Mouse (Mus musculus) kidney, postnatal 25 days (tissue): ENCODE measurements around the gene Hmg20b.

ENCODE experiments used
- DNase-seq, 2 experiments: peaks; one replicate each; pipeline ENCODE4 v3.0.0; 2021; ENCODE audit warnings: mixed read lengths in 2 of 2

Hmg20b gene

DNA sequence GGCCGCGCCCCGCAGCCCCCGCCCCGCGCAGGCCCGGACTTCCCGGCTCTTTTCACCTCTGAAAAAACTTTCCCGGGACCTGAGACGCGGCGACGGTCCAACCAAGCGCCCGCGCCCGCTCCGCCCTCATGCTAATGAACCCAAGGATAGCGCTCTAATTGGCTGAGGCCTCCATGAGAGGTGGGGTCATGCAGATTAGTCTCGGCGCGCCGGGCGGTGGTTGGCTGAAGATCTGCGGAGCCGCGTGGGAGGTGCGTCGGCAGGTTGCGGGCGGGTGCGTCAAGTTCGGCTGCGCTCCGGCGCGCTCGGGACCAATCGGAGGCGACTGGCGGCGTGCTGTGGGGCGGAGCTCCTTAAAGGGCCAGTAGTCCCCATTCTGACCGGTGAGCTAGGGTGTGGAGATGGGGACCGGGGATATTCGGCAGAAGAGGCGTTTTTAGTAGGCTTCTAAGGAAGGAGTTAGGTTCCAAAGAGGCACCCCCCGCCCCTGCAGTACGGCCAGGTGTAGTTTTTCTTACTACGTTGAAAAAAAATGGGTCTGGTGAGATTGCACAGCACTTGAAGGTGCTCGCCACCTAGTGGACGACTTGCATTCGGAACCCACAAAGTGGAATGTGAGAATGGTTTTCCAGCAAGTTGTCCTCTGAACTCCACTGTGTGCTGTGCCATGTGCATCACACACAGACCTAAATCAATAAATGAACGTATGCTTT is at the start of gene Hmg20b:
TSS of gene Hmg20b (minus strand) at position 130 of the 713 bp plus-strand sequence.
- DNase-seq, result peak; percentile 100

DNA sequence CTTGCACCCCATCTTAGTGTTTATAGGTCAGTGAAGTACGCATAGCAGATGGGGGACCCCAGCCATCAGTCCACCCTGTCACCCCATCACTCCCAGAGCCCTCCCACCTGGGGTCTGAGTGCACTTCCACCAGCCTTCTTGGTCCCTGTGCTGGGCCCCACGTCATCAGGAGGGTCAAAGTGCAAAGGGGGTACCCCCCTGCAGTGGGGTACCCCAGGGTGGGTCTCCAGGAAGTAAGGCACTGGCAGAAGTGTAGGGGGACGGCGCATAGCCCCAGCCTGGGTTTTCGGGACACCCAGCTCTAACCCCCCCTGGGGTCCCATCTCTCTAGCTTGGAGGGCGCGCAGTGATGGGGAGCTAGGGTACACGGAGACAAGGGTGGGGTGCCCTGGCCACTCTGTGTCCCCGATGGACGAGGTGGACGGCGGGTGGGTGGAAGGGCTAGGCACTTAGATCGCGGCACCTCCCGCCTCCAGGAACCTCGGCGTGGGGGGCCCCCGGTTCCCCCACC is 49.6 kb upstream of the Hmg20b start:
- DNase-seq, result no peak

DNA sequence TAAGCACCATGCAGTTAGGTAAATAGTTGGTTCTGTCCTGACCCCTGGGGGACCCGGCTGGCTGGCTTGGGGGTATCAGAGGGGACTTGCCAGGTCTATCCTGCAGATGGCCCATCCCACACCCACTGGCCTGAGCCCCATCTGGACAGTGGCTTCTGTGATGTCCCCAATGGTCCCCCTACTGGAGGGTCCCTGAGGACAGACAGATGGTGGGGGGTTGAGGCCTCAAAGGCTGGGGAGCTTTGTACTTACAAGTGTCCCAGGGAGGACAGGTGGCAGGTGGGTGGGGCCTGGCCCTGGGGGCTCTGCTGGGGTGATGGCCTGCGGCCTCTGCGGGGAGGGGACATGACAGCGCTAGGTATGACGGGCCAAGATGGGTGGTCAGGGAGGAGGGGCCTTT is 49.0 kb upstream of the Hmg20b start:
- no peak for DNase-seq

DNA sequence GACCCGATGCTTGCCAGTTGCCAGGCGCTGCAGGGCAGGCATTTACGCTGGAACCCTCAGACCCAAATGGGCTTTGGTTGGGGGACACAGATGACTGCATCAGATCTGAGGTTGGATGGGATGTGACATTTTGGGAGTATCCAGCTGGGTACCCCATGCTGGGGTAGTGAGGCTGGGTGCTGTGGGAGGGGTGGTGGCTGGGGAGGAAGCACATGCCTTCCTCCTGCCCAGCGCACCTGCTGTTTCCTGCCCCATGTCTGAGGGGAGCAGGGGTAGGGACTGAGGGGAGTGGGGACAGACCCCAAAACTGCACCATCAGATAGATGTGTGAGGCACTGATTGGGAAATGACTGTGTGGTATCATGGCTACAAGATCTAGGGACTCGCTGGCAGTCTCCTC is 46.5 kb upstream of the Hmg20b start:
- DNase-seq, result no peak

DNA sequence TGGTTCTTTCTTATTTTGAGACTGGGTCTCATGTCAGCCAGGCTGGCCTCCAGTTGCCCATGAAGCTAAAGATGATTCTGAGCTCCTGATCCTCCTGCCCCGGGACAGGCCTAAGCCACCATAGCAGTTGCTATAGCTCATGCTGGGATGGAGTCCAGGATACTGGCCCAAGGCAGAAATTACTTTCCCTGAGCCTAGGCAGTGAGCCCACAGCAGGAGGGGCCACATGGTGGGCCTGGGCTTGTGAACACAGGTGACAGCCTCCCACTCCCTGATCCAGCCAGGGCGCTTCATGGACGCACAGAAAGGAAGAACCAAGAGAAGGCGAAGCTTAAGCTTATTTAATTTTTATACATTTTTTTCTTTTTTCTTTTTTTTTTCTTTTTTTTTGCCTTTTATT is 45.6 kb upstream of the Hmg20b start:
- no peak for DNase-seq

DNA sequence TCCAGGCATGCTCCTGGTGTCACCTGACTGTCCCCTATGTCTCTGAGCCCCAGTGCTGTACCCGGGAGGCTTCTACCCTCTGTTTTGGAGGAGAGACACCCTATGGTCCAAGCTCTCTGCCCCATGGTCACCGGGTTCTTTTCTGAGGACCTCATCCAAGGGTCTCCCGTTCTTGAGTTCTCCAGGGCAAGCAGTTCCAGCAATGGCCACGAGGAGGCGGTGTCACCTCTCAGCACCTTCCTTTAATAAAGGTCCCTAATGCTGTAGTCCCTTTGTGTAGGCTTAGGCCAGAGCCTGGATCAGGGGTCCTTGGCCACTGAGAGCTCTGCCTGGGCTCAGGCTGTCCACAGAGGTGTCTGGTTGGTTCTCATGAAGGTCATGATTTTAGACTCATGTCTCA is 44.8 kb upstream of the Hmg20b start:
- DNase-seq, result peak; percentile 78 to 85

DNA sequence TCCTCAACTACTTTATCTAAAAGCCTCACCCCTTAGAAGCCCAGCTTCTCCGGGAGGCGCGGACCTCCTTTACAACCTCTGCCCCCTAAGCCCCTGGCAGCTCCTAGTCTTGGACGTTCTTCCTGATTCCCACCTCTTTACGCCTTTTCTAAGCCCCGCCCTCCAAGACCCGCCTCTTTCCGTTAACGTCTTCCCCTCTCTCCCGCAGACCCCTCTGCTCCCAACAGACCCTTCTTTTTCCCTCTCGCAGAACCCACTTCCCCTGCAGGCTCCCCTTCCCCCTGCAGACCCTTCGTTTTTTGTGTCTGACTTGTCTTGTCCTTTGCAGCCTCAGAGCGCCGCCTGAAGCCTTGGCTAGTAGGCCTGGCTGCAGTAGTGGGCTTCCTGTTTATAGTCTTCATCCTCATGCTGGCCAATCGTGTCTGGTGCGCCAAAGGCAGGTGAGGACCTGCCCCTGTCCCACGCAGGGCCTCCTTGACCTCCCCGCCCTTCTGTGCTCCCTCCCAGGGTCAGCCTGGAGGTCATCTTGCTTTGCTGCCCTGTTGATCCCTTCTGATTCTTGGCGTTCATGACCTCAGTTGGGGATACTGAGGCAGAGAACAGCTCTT is 43.3 kb upstream of the Hmg20b start:
- DNase-seq, result peak; percentile 72 to 76

DNA sequence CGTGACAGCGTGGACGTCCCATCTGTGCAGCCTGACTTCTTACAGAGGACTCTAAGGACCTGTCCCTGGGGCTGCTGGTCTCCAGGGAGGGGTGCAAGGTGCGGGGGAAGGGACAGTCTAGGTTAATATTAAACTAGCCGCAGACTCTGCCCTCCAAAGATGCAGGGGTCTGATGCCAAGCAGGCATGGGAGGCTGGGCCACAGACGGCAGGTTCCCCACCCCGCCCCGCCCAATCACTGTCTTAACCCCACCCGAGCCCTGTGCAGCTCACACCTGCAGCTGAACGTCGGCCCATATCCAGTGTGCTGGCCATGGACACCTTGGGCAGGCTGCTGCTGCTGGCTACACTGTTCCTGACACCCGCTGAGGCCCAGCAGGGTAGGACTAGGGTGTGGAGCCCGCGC is 42.5 kb upstream of the Hmg20b start, which contains the start of gene Smim24:
TSS of gene Smim24 (plus strand) at position 271 of the 405 bp plus-strand sequence.
- DNase-seq, result peak; percentile 75 to 92

DNA sequence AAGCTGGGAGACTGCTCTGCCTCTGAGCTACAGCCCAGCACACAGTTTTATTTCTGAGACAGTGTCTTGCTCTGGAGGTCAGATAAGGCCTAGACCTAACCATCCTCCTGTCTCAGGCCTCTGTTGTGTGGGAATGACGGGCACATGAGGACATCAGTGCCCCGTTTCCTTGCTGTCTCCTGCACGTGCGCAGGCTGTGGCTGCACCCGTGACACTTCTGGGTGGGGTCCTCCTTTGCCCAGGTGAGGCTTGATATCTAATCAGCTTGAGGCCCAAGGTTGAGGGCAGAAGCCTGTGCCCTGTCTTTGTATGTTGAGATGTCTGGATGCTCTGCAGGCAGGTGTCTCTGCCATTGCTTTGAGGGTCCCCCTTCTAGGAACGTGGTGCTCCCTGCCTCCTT is 42.0 kb upstream of the Hmg20b start:
- no peak for DNase-seq

DNA sequence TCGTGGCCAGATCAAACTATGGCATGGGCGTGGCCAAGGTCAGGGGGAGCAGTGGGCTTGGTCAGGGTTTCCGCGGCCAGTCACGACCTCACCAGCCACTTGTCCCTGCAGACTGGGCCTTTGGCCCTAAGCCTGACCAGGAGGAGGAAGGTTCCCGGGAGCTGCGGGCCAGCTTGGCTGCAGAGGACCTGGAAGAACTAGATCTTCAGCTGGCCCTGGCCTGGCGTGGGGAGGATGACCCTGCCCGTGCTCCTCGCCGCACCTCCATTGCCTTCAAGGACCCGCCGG is 40.3 kb upstream of the Hmg20b start:
- DNase-seq, result peak in 1 of 2 experiments; percentile 55

DNA sequence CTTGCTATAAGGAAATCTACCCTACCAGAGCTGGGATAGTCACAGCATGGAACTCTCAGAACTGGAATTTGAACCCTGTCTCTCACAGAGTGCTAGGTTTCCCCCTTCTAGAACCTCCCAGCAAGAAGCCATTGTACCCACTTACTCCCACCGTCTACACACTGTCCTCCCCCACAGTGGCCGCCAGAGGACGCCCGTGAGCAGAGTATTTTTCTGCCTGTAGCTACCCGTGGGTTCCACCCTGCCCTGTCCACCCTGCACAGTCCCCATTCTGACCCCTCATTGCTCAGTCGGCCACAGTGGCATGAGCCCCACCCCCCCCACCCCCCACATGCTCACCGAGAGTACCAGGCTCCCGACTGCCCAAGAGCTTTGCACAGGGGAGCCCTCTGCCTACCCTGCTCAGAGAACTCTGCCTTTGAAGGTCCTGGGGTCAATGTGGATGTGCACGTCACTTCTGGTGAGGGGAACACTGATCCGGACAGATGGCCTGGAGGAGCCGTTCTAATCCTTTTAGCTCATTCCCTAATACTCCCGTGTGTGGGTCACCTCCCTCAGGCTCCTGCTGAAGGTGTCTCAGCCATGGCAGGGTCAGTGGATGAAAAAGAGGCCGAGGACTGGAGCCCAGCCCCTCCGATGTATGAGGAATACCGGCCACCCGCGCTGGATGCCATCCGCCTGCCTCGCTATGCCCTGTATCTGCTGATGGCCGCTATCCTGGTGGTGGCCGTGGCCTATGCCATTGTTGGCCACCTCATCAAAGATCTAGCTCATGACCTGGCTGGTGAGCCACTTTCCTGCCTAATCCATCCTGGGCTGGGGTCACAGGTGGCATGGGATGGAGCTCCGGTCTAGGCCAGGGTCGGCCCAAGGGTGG is 39.8 kb upstream of the Hmg20b start:
- peak; percentile 80 to 81 for DNase-seq

DNA sequence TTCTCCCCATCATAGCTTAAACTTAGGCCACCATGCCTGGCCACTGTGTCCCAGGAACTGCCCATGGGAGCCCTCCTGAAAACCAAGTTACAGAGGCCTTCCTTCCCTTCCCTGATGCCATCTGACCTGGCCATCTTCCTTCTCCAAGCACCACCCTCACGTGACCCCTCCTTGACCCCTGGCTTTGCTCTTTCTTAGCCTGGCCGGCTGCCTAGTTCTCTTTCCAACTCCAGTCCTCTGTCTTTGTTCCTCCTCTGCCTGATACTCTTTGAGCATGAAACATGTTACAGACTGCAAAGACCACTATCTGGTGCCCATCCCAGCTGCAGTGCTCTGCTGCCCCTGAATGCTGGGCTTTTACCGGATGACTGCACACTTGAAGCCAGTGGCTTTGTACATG is 39.1 kb upstream of the Hmg20b start:
- DNase-seq, result peak; percentile 77

DNA sequence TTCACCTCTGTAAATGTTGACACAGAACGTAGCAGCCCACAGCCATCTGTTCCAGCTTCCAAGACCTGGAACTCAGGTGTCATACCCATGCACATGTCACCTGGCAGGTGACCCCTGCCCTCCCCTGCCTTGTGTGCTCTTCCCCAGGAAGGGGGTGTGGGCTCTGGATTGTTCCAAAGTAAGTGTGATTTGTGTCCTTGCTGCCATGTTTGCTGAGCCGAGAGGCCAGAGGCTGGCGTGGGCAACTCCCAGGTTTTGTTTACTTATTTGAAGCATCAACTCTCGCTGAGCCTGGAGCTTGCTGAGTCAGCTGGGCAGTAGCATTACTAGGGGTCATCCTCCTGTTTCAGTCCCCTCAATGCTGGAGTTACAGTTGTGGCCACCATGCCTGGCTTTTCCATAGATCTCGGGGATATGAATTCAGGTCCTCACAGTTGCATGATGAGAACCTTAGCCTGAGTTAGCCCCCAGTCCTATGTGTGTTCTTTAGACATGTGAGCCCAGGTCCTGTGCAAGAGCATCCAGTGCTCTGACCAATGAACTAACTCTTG is 38.3 kb upstream of the Hmg20b start, which contains the start of gene Gm48552:
TSS of gene Gm48552 (plus strand) at position 501 of the 551 bp plus-strand sequence.
- DNase-seq, result no peak

DNA sequence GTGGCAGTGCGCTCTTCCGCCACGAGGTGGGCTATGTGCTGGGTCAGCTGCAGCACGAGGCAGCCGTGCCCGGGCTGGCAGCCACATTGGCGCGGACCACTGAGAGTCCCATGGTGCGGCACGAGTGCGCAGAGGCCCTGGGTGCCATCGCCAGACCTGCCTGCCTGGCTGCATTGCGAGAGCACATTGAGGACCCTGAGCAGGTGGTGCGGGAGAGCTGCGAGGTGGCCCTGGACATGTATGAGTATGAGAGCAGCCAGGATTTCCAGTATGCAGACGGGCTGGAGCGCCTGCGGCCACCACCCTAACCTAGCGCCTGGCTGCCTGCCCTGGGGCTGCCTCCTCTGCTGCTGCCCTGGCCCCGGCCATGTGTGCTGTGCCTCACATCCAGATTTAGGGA is 37.4 kb upstream of the Hmg20b start:
- no peak for DNase-seq

DNA sequence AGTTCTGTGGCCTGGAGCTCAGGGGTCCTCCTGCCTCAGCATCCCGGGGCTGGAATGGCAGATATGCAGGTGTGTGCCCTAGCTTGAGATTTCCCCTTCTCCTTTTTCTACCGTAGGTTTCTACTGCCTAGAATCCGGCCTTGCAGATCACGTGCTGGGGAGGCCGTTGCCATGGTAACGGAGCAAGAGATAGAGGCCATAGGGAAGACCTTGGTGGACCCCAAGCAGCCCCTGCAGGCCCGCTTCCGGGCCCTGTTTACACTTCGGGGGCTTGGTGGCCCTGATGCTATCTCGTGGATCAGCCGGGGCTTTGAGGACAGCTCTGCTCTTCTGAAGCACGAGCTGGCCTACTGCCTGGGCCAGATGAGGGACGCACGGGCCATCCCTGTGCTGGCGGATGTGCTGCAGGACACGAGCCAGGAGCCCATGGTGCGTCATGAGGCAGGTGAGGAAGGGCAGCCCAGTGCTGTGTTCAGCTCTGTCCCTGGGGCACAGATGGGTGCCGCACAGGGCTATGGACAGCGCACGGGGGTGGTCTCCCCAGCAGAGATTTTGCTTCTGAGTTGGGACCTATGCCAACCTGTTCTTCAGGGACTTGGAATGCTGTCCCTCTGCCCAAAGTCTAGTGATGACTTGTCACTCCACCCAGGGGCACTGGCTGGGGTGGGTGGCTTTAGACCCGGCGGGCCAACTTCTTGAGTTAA is 35.5 kb upstream of the Hmg20b start:
- DNase-seq, result no peak

DNA sequence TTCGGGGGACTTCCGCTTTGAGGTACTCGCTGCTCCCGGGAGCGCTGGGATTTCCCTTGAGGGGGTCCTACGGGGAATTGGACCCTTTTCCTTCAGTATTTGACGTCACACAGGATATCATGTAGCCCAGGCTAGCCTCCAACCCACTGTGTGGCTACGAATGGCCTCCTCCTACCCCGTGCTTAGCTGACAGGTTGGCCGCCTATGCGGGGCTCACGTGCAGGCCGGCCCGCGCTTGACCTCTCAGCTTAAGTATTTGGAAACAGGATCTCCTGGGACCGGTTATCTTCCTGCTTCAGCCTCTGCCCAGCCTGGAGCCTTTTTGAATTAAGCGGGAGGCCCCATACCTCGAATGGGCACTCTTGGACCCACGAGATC is 34.3 kb upstream of the Hmg20b start:
- DNase-seq, result no peak

DNA sequence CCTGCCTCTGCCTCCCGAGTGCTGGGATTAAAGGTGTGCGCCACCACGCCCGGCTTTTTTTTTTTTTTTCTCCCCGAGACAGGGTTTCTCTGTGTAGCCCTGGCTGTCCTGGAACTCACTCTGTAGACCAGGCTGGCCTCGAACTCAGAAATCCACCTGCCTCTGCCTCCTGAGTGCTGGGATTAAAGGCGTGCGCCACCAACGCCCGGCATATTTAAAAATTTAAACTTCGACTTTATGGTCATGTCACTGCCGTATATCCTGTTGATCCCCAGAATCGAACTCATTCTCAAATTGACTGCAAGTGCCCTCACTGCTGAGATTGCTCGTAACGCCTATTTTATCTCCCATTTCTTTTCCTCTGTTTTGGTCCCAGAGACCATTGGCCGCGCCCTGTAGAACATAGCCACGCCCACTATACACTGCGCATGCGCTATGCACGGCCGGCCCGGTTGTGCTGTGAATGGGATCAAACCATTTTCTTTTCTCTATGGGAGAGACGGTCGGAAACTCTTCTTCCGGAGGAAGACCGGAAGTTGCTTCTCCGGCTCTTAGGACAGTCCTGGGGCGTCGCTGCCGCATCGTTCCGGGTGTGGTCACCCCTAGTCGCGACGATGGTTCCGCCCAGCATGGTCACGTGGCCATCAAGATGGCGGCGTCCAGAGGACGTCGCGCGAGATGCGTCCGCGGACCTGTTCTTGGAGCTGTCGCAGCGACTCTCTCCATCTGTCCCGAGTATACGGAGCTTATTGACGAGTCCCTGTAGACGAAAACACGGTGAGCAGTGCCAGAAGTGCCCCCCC is 33.7 kb upstream of the Hmg20b start, which contains the start of the genes Dohh and Gm48551:
TSS of gene Dohh (plus strand) at position 627 of the 803 bp plus-strand sequence.
TSS of gene Gm48551 (plus strand) at position 665 of the 803 bp plus-strand sequence.
- DNase-seq, result peak; percentile 98 to 99

DNA sequence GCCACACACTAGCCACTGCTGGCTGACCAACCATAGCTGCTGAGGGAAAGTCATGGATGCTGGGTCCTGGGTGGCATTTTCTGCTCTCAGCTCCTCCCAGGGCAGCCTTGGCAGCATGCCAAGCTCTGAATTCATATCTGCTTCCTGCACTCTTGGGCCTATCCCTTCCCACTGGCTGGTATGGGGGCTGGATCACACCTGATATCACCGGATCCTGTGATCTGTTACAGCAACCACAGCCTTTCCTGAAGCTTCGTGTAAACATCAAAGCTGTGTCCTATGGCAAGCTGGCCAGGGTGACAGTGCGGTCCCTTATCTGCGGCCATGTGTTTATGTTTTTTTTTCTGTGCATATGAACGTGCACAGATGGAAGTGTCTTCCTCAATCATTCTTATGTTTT is 31.8 kb upstream of the Hmg20b start:
- no peak for DNase-seq

DNA sequence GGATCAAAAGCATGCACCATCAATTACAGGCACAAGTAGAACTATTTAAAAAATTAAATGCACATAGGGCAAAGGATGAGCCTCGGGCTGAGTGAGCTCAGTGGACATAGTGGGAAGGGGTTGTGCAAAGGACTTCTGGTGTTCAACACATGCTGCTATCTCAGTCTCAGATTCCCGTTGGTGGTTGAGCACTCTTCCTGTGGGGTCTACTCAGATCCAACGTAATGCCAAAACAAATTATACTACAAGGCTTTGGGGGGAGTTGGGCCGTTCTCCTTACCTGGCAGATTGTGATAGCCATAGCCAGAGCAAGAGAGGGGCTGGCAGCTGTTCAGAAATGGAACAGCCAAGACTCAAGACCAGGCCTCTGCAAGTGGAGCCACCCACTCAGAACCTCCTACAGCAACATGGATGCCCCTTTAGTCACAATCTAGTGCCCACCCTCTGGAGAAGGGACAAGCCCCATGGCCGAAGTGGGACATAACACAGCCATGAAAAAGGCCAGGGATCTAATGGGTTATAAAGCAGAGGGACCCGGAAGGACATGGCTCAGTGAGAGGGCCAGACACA is 29.6 kb upstream of the Hmg20b start:
- DNase-seq, result no peak

DNA sequence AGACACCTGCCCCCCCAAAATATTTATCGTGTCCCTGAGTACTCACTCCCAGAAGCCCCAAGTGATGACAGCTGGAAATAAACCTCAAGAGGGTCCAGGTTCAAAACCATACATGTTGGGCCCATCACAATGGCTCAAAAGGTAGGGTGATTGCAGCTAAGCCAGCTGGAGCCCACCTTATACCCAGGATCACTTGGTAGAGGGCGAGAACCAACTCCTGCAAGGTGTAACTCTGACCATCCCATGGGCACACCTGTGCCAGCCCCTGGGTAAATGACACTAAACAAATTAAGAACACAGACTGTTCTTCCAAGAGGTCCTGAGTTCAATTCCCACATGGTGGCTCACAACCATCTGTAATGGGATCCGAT is 28.9 kb upstream of the Hmg20b start:
- no peak for DNase-seq

DNA sequence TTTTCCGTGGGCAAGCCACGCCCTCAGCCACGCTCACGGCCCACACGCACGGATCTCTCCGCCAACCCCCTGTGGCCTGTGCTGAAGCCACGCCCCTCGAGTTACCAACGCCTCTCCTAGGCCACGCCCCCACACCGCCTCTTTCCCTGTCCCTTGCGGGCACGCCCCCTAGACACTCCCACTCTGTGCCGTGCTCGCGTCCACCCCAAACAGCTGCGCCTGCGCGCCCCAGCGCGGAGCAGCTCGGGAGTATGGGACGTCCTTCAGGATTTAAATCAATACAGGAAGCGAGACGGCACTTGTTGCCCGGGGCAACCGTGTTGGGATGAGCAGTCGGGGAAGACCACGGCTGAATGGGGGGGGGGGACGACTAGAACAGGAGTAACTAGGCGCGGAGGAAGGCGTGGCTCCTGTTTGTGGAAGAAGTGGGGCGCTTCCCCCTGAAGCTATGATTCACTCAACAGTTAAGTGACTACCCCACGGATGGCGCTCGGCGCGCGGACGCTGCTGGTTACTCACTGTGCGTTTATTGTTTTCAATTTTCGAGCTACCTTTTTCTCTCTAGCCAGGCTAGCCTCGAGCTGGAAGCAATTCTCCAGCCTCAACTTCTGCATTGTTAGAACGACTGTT is 28.4 kb upstream of the Hmg20b start:
- DNase-seq, result peak; percentile 100
